Mouse (Mus musculus): Measurements from ENCODE around the gene Cd44. TPM values are rescaled to one million over a fixed set of nuclear protein-coding genes. Genes with fewer than 3 reads are reported as not detected.

Cd44 gene
- total and polyA plus RNA-seq, 2 experiments from 2014 or later = 9.3 to 12.5 TPM

- DNase-seq (ENCODE audit: low spot score) = no peak
- Histone ChIP-seq H3K27me3 (ENCODE audit: control insufficient read depth, insufficient read depth, low read length) (peaks cover 4% of the 10 kb centered on the region; the same call in 1 of the 2 replicates), H3K36me3 (replicated peaks; ENCODE audit: control insufficient read depth, insufficient read depth, low read length) (no peaks in the 10 kb centered on the region), H3K4me1 (ENCODE audit: control insufficient read depth, insufficient read depth) (peaks cover 19% of the 10 kb centered on the region), H3K27ac (ENCODE audit: low read depth) (no peak overlapping the region), H3K9ac (replicated peaks; ENCODE audit: low read depth, low read length) (peak overlapping the region; percentile 67; the same call in 1 of the 2 replicates), H3K4me2 (ENCODE audit: low read depth, low read length) (peak overlapping the region; percentile 80), H3K4me3 (ENCODE audit: low read depth, low read length) (peak overlapping the region; percentile 62), H3K9me3 (replicated peaks; ENCODE audit: control insufficient read depth, low read length) (no peaks in the 10 kb centered on the region)
- no peak for ATAC-seq (ENCODE audit: insufficient read depth, low read depth)
- no peak for TF ChIP-seq EP300 (IDR thresholded peaks at IDR 0.05; ENCODE audit: low read depth)
- no peak for TF ChIP-seq CTCF (IDR thresholded peaks at IDR 0.05; ENCODE audit: low read depth)
- WGBS = 19% methylated on average over 7 of the region's 7 CpGs
Measured at GRCm38 (mm10) chr2:102900230-102900721, 1.2 kb downstream of the Cd44 start.

- Histone ChIP-seq H3K27me3 (ENCODE audit: control insufficient read depth, insufficient read depth, low read length) (peaks cover 4% of the 10 kb centered on the region; the same call in 1 of the 2 replicates), H3K27ac (ENCODE audit: low read depth) (no peak overlapping the region), H3K4me1 (ENCODE audit: control insufficient read depth, insufficient read depth) (peaks cover 22% of the 10 kb centered on the region), H3K9me3 (replicated peaks; ENCODE audit: control insufficient read depth, low read length) (no peaks in the 10 kb centered on the region), H3K4me2 (ENCODE audit: low read depth, low read length) (peak overlapping the region; percentile 80), H3K36me3 (replicated peaks; ENCODE audit: control insufficient read depth, insufficient read depth, low read length) (no peaks in the 10 kb centered on the region), H3K9ac (replicated peaks; ENCODE audit: low read depth, low read length) (no peak overlapping the region), H3K4me3 (ENCODE audit: low read depth, low read length) (peak overlapping the region; percentile 62; the same call in 1 of the 2 replicates)
- ATAC-seq (ENCODE audit: insufficient read depth, low read depth) (no peak), DNase-seq (ENCODE audit: low spot score) (no peak)
- TF ChIP-seq EP300 (IDR thresholded peaks at IDR 0.05; ENCODE audit: low read depth) (no peak), CTCF (IDR thresholded peaks at IDR 0.05; ENCODE audit: low read depth) (no peak)
- WGBS = 42% methylated on average over 3 of the region's 3 CpGs
Measured at GRCm38 (mm10) chr2:102899238-102899637, 2.2 kb downstream of the Cd44 start.

GRCm38 (mm10) chr2:102898585-102898984 is 2.9 kb downstream of the Cd44 start:
- TF ChIP-seq CTCF (IDR thresholded peaks at IDR 0.05; ENCODE audit: low read depth) (no peak), EP300 (IDR thresholded peaks at IDR 0.05; ENCODE audit: low read depth) (no peak)
- Histone ChIP-seq H3K4me2 (ENCODE audit: low read depth, low read length) (peak overlapping the region; percentile 80), H3K27ac (ENCODE audit: low read depth) (no peak overlapping the region), H3K4me3 (ENCODE audit: low read depth, low read length) (no peak overlapping the region), H3K9ac (replicated peaks; ENCODE audit: low read depth, low read length) (no peak overlapping the region), H3K27me3 (ENCODE audit: control insufficient read depth, insufficient read depth, low read length) (peaks cover 4% of the 10 kb centered on the region; the same call in 1 of the 2 replicates), H3K9me3 (replicated peaks; ENCODE audit: control insufficient read depth, low read length) (no peaks in the 10 kb centered on the region), H3K36me3 (replicated peaks; ENCODE audit: control insufficient read depth, insufficient read depth, low read length) (no peaks in the 10 kb centered on the region), H3K4me1 (ENCODE audit: control insufficient read depth, insufficient read depth) (peaks cover 22% of the 10 kb centered on the region)
- ATAC-seq (ENCODE audit: insufficient read depth, low read depth) = no peak
- WGBS = 66% methylated on average over 3 of the region's 3 CpGs
- no peak for DNase-seq (ENCODE audit: low spot score)

- Histone ChIP-seq H3K4me3 (ENCODE audit: low read depth, low read length) (no peak overlapping the region), H3K4me2 (ENCODE audit: low read depth, low read length) (no peak overlapping the region), H3K27me3 (ENCODE audit: control insufficient read depth, insufficient read depth, low read length) (no peaks in the 10 kb centered on the region), H3K9ac (replicated peaks; ENCODE audit: low read depth, low read length) (no peak overlapping the region), H3K27ac (ENCODE audit: low read depth) (no peak overlapping the region), H3K4me1 (ENCODE audit: control insufficient read depth, insufficient read depth) (peaks cover 17% of the 10 kb centered on the region), H3K9me3 (replicated peaks; ENCODE audit: control insufficient read depth, low read length) (no peaks in the 10 kb centered on the region), H3K36me3 (replicated peaks; ENCODE audit: control insufficient read depth, insufficient read depth, low read length) (no peaks in the 10 kb centered on the region)
- DNase-seq (ENCODE audit: low spot score) (no peak), ATAC-seq (ENCODE audit: insufficient read depth, low read depth) (no peak)
- 85% methylated on average over 8 of the region's 8 CpGs for WGBS
- no peak for TF ChIP-seq CTCF (IDR thresholded peaks at IDR 0.05; ENCODE audit: low read depth)
- no peak for TF ChIP-seq EP300 (IDR thresholded peaks at IDR 0.05; ENCODE audit: low read depth)
Measured at GRCm38 (mm10) chr2:102896154-102896553, 5.3 kb downstream of the Cd44 start.

GRCm38 (mm10) chr2:102895197-102895596 is 6.3 kb downstream of the Cd44 start:
- WGBS = 84% methylated on average over 1 of the region's 1 CpGs

GRCm38 (mm10) chr2:102894785-102895184 is 6.7 kb downstream of the Cd44 start:
- H3K4me3 ChIP-seq (ENCODE audit: low read depth, low read length) = no peak overlapping the region
- H3K4me2 ChIP-seq (ENCODE audit: low read depth, low read length) = no peak overlapping the region
- H3K9ac ChIP-seq (replicated peaks; ENCODE audit: low read depth, low read length) = no peak overlapping the region
- H3K27me3 ChIP-seq (ENCODE audit: control insufficient read depth, insufficient read depth, low read length) = no peaks in the 10 kb centered on the region
- 52% methylated on average over 4 of the region's 4 CpGs for WGBS
- no peak for TF ChIP-seq EP300 (IDR thresholded peaks at IDR 0.05; ENCODE audit: low read depth)
- no peak for TF ChIP-seq CTCF (IDR thresholded peaks at IDR 0.05; ENCODE audit: low read depth)
- no peaks in the 10 kb centered on the region for H3K9me3 ChIP-seq (replicated peaks; ENCODE audit: control insufficient read depth, low read length)
- H3K4me1 ChIP-seq (ENCODE audit: control insufficient read depth, insufficient read depth) = peaks cover 13% of the 10 kb centered on the region
- ATAC-seq (ENCODE audit: insufficient read depth, low read depth) = no peak
- H3K27ac ChIP-seq (ENCODE audit: low read depth) = no peak overlapping the region
- no peaks in the 10 kb centered on the region for H3K36me3 ChIP-seq (replicated peaks; ENCODE audit: control insufficient read depth, insufficient read depth, low read length)
- DNase-seq (ENCODE audit: low spot score) = no peak

More at GRCm38 (mm10) chr2:102895197-102895596, 6.3 kb downstream of the Cd44 start:
- H3K4me2 ChIP-seq (ENCODE audit: low read depth, low read length) = no peak overlapping the region
- H3K9me3 ChIP-seq (replicated peaks; ENCODE audit: control insufficient read depth, low read length) = no peaks in the 10 kb centered on the region
- H3K27ac ChIP-seq (ENCODE audit: low read depth) = no peak overlapping the region
- ATAC-seq (ENCODE audit: insufficient read depth, low read depth) (peak; percentile 20; the same call in 1 of the 2 replicates), DNase-seq (ENCODE audit: low spot score) (no peak)
- no peaks in the 10 kb centered on the region for H3K27me3 ChIP-seq (ENCODE audit: control insufficient read depth, insufficient read depth, low read length)
- peaks cover 12% of the 10 kb centered on the region for H3K4me1 ChIP-seq (ENCODE audit: control insufficient read depth, insufficient read depth)
- TF ChIP-seq EP300 (IDR thresholded peaks at IDR 0.05; ENCODE audit: low read depth) = no peak
- no peak for TF ChIP-seq CTCF (IDR thresholded peaks at IDR 0.05; ENCODE audit: low read depth)
- no peak overlapping the region for H3K9ac ChIP-seq (replicated peaks; ENCODE audit: low read depth, low read length)
- H3K36me3 ChIP-seq (replicated peaks; ENCODE audit: control insufficient read depth, insufficient read depth, low read length) = no peaks in the 10 kb centered on the region
- no peak overlapping the region for H3K4me3 ChIP-seq (ENCODE audit: low read depth, low read length)

Measured in heart, postnatal 0 days (tissue).